In the genomic region with DNA sequence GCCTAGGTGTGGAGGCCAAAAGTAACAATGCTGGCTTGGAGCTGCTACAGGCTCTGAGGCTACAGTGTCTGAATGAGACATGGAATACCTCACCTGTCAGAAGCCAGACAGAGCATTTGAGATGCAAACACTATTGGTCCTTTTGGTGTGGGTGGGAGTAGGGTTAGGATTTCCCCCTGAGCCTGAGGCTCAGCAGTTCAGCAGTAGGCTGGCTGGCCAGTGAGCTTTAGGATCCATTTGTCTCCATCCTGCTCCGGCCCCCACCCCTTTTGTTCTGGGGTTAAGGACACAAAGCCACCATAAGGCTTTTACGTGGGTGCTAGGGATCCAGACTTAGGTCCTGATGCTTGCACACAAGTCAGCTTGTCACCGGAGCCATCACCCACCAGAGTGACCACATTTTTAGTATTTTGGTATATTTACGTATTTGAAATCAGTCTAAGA, we compare ENCODE assay signal across 17 mouse cellular contexts. TPM values are rescaled to one million over a fixed set of nuclear protein-coding genes. Genes with fewer than 3 reads are reported as not detected.
A peak's percentile ranks its signal among the peaks of the same experiment; 100 is the strongest.
DNase-seq lines count a peak whose midpoint lies in the region; TF ChIP-seq lines count a peak whose summit lies in the region.
"Had no signal": no experiment of that assay in that cellular context is flagged by ENCODE, and none has a peak within 500 bp of the region (broad histone marks: within the 10 kb centered on the region; RNA-seq: fewer than 3 reads in every experiment).

No protein-coding gene starts in this region.

- H3K9me3 ChIP-seq in heart, embryonic 10.5 days: no peaks in the 10 kb centered on the region
- H3K9me3 ChIP-seq in E14TG2a.4 (ENCODE audit: low read length) (no peaks in the 10 kb centered on the region), ES-Bruce4 (replicated peaks; ENCODE audit: control insufficient read depth, insufficient read depth, low read length, poor library complexity, severe bottlenecking) (no peaks in the 10 kb centered on the region)
- H3K9me3 ChIP-seq: embryonic facial prominence, embryonic 13.5 days; forebrain, embryonic 13.5 days; heart, embryonic 12.5 days; hindbrain, embryonic 15.5 days had no signal

- H3K27ac ChIP-seq in heart, embryonic 10.5 days: peak overlapping the region; percentile 23
- peak overlapping the region; percentile 94 for H3K27ac ChIP-seq in ES-Bruce4 (ENCODE audit: insufficient read depth, low read length)
- H3K27ac ChIP-seq: forebrain, embryonic 13.5 days; hindbrain, embryonic 15.5 days had no signal

- TF ChIP-seq POLR2A in ES-Bruce4 (IDR thresholded peaks at IDR 0.05; ENCODE audit: insufficient read depth, low read length): no peak

- no peak overlapping the region for H3K4me3 ChIP-seq in heart, embryonic 10.5 days
- H3K4me3 ChIP-seq in E14TG2a.4 (replicated peaks; ENCODE audit: low read length) (peak overlapping the region; percentile 20; the same call in 1 of the 2 replicates), ES-Bruce4 (ENCODE audit: low read depth, low read length) (no peak overlapping the region)
- H3K4me3 ChIP-seq: embryonic facial prominence, embryonic 13.5 days; forebrain, embryonic 13.5 days; heart, embryonic 12.5 days; hindbrain, embryonic 15.5 days had no signal

- DNase-seq in heart, embryonic 10.5 days (ENCODE audit: low spot score): no peak
- no peak for DNase-seq in heart, postnatal 4 days
- DNase-seq in ZHBTc4 (ENCODE audit: low read depth, low spot score): peak; percentile 70
- no peak for DNase-seq in T-cell, adult 2 months (ENCODE audit: low spot score)
- DNase-seq in Muller cell, postnatal 12 days (ENCODE audit: inconsistent ontology term): no peak
- DNase-seq: cerebellum, adult 2 months; cerebellum, postnatal 10 days; gastrocnemius, postnatal 36 days; heart, adult 18-20 months; kidney, adult 11 months; kidney, adult 9 months had no signal

- peak; percentile 94 for TF ChIP-seq EP300 in ES-Bruce4 (IDR thresholded peaks at IDR 0.05; ENCODE audit: insufficient read depth, low read depth, low read length)

- H3K27me3 ChIP-seq in heart, embryonic 10.5 days (ENCODE audit: insufficient read depth, poor library complexity, severe bottlenecking): no peaks in the 10 kb centered on the region
- H3K27me3 ChIP-seq in E14TG2a.4 (ENCODE audit: insufficient read depth, low read length) (no peaks in the 10 kb centered on the region), ES-Bruce4 (ENCODE audit: control insufficient read depth, insufficient read depth, low read length, poor library complexity, severe bottlenecking) (no peaks in the 10 kb centered on the region)
- H3K27me3 ChIP-seq: embryonic facial prominence, embryonic 13.5 days; forebrain, embryonic 13.5 days; heart, embryonic 12.5 days; hindbrain, embryonic 15.5 days had no signal

- peaks cover 65% of the 10 kb centered on the region for H3K4me1 ChIP-seq in heart, embryonic 10.5 days
- peaks cover 89% of the 10 kb centered on the region for H3K4me1 ChIP-seq in E14TG2a.4 (replicated peaks; ENCODE audit: low read depth, low read length)
- H3K4me1 ChIP-seq in ES-Bruce4 (ENCODE audit: control insufficient read depth, insufficient read depth, low read length): peaks cover 27% of the 10 kb centered on the region

- no peak overlapping the region for H3K9ac ChIP-seq in ES-Bruce4 (ENCODE audit: low read depth, poor library complexity, severe bottlenecking)
- H3K9ac ChIP-seq: embryonic facial prominence, embryonic 13.5 days; forebrain, embryonic 13.5 days; heart, embryonic 12.5 days; hindbrain, embryonic 15.5 days had no signal

- TF ChIP-seq CTCF in E14TG2a.4 (conservative IDR thresholded peaks at IDR 0.05; ENCODE audit: low read length) (no peak), ES-Bruce4 (IDR thresholded peaks at IDR 0.05; ENCODE audit: low read depth, low read length) (no peak)

- no peaks in the 10 kb centered on the region for H3K36me3 ChIP-seq in heart, embryonic 10.5 days
- no peaks in the 10 kb centered on the region for H3K36me3 ChIP-seq in E14TG2a.4 (ENCODE audit: insufficient read depth, low read length)
- H3K36me3 ChIP-seq in ES-Bruce4 (ENCODE audit: control insufficient read depth, insufficient read depth, low read length, poor library complexity, severe bottlenecking): no peaks in the 10 kb centered on the region
- H3K36me3 ChIP-seq: embryonic facial prominence, embryonic 13.5 days; heart, embryonic 12.5 days; hindbrain, embryonic 15.5 days had no signal

- WGBS in heart, embryonic 10.5 days: 80% methylated on average over 4 of the region's 4 CpGs

RNA-seq across cellular contexts. Expression of a gene that starts 53.9 kb away (rescaled TPM):
- polyA plus RNA-seq in heart, embryonic 10.5 days (2016; fragmentation: Nextera tagmentation; extraction: Ambion mirVana): 4.8 and 5.6 TPM in 2 replicates
- 10 to 100 TPM; 87.6 to 89.2 TPM for total RNA-seq in heart, postnatal 4 days (2021)
- 59.6 and 60.7 TPM in 2 replicates for polyA plus RNA-seq in ES-Bruce4 (2011; ENCODE audit: insufficient read depth, insufficient read length, low read depth, missing spikeins)
